ENCODE assay signal across 16 mouse cellular contexts in genomic region chr3:51670414-51671070, GRCm38 (mm10). TPM values are rescaled to one million over a fixed set of nuclear protein-coding genes. Genes with fewer than 3 reads are reported as not detected.
DNase-seq lines count a peak whose midpoint lies in the region; ATAC-seq and TF ChIP-seq lines count a peak whose summit lies in the region.
"Had no signal": no experiment of that assay in that cellular context is flagged by ENCODE, and none has a peak within 500 bp of the region (broad histone marks: within the 10 kb centered on the region; RNA-seq: fewer than 3 reads in every experiment).

No protein-coding gene starts in this region.

- DNase-seq in adrenal gland, adult (ENCODE audit: inconsistent age in 2 of 2, low spot score in 1 of 2) = peak; percentile 65 to 84
- no peak for DNase-seq in adrenal gland, postnatal 4 days (ENCODE audit: low spot score in 2 of 2)
- peak; percentile 90 for DNase-seq in c-Kit-positive CD71-positive TER-119-positive erythroid progenitor cells, embryonic 14.5 days (ENCODE audit: low spot score)
- DNase-seq in right cerebral cortex, postnatal 14 days = no peak
- no peak for DNase-seq in cerebellum, adult 2 months
- DNase-seq in kidney, postnatal 14 days = no peak
- DNase-seq: B cell, adult 2 months; cerebellum, postnatal 36 days; kidney, adult 2 months; thymus, postnatal 14 days had no signal

- no peaks in the 10 kb centered on the region for H3K79me3 ChIP-seq in C2C12 (ENCODE audit: low read depth)

- peaks cover 38% of the 10 kb centered on the region for H3K4me1 ChIP-seq in liver, embryonic 16.5 days (ENCODE audit: control insufficient read depth, low read depth, low read length)
- H3K4me1 ChIP-seq in cerebellum, adult 2 months (ENCODE audit: control insufficient read depth, insufficient read depth, low read length) = no peaks in the 10 kb centered on the region
- H3K4me1 ChIP-seq: neural tube, embryonic 13.5 days had no signal

- peak overlapping the region; percentile 4; the same call in 1 of the 2 replicates for H3K9ac ChIP-seq in liver, embryonic 16.5 days (ENCODE audit: low read depth, low read length)
- H3K9ac ChIP-seq: neural tube, embryonic 13.5 days had no signal

- no peak overlapping the region for H3K4me3 ChIP-seq in C2C12 (ENCODE audit: insufficient read depth, poor library complexity, severe bottlenecking)
- H3K4me3 ChIP-seq in liver, embryonic 16.5 days (ENCODE audit: low read depth, low read length) = no peak overlapping the region
- no peak overlapping the region for H3K4me3 ChIP-seq in cerebellum, adult 2 months (replicated peaks; ENCODE audit: insufficient read depth, low read depth, low read length)
- H3K4me3 ChIP-seq: neural tube, embryonic 13.5 days had no signal

- peak overlapping the region; percentile 41 for H3K4me2 ChIP-seq in liver, embryonic 16.5 days (ENCODE audit: low read depth, low read length)
- H3K4me2 ChIP-seq: midbrain, embryonic 11.5 days; neural tube, embryonic 13.5 days had no signal

- TF ChIP-seq POLR2A in cerebellum, adult 2 months (IDR thresholded peaks at IDR 0.05; ENCODE audit: borderline replicate concordance, insufficient read depth, low read length) = no peak

- H3K9me3 ChIP-seq in liver, embryonic 16.5 days (replicated peaks; ENCODE audit: control insufficient read depth, low read length) = no peaks in the 10 kb centered on the region
- H3K9me3 ChIP-seq: neural tube, embryonic 13.5 days had no signal

- no peak for TF ChIP-seq CTCF in C2C12 (IDR thresholded peaks at IDR 0.05; ENCODE audit: control insufficient read depth, insufficient read depth, insufficient read length)
- no peak for TF ChIP-seq CTCF in cerebellum, adult 2 months (IDR thresholded peaks at IDR 0.05; ENCODE audit: borderline replicate concordance, insufficient read depth, low read depth, low read length)

- H3ac ChIP-seq in C2C12 (ENCODE audit: control insufficient read depth, insufficient read length, low read depth) = no peak overlapping the region

- H3K36me3 ChIP-seq in C2C12 (ENCODE audit: control insufficient read depth, insufficient read depth) = no peaks in the 10 kb centered on the region
- no peaks in the 10 kb centered on the region for H3K36me3 ChIP-seq in liver, embryonic 16.5 days (ENCODE audit: control insufficient read depth, insufficient read depth)
- H3K36me3 ChIP-seq: neural tube, embryonic 13.5 days had no signal

- 29% methylated on average over 5 of the region's 5 CpGs for WGBS in liver, embryonic 16.5 days (ENCODE audit: insufficient replicate concordance)
- WGBS in cerebellum, adult 2 months = 93% methylated on average over 5 of the region's 5 CpGs

- peak; percentile 90 for ATAC-seq in liver, embryonic 16.5 days (ENCODE audit: low read depth)

- H3K79me2 ChIP-seq in C2C12 (ENCODE audit: control insufficient read depth, insufficient read depth) = no peaks in the 10 kb centered on the region

- peak overlapping the region; percentile 75 for H3K27ac ChIP-seq in liver, embryonic 16.5 days (ENCODE audit: low read length)
- no peak overlapping the region for H3K27ac ChIP-seq in cerebellum, adult 2 months (ENCODE audit: insufficient read depth, low read length)
- H3K27ac ChIP-seq: neural tube, embryonic 13.5 days had no signal

- no peaks in the 10 kb centered on the region for H3K27me3 ChIP-seq in C2C12 (ENCODE audit: control insufficient read depth, insufficient read depth, insufficient read length)
- H3K27me3 ChIP-seq in liver, embryonic 16.5 days (ENCODE audit: control insufficient read depth, insufficient read depth, low read depth, low read length) = no peaks in the 10 kb centered on the region
- no peaks in the 10 kb centered on the region for H3K27me3 ChIP-seq in cerebellum, adult 2 months (ENCODE audit: control insufficient read depth, insufficient read depth, low read length)
- H3K27me3 ChIP-seq: neural tube, embryonic 13.5 days had no signal

TF ChIP-seq in C2C12, 6 proteins besides CTCF, POLR2A, EP300 and RAD21:
- TF ChIP-seq FOSL1 (IDR thresholded peaks at IDR 0.05; ENCODE audit: insufficient read depth, low read length, poor library complexity, severe bottlenecking) = no peak
- peak; percentile 60 for TF ChIP-seq MYOD1 (IDR thresholded peaks at IDR 0.05; ENCODE audit: control insufficient read depth, insufficient read length, low read depth)

RNA-seq across cellular contexts. Expression of gene Mgst2, which starts 10.4 kb away (rescaled TPM):
- 10 to 100 TPM; 63.7 to 69.5 TPM for total RNA-seq in adrenal gland, postnatal 4 days (2021)
- 3.6 TPM for polyA plus RNA-seq in C2C12 (2012; fragmentation: generic; extraction: Trizol)
- 27.6 and 28.4 TPM in 2 replicates for polyA plus RNA-seq in liver, embryonic 16.5 days (2015; fragmentation: Nextera tagmentation; extraction: Ambion mirVana)
- polyA plus RNA-seq in cerebellum, adult 2 months (2012; rRNA removed) = 0.17 and 0.34 TPM in 2 replicates
- total RNA-seq: layer of hippocampus, postnatal 25 days; liver, adult 2 months had no signal
- polyA plus RNA-seq: midbrain, embryonic 11.5 days had no signal

Comparison
In these comparisons a context has a peak if more than half of its experiments do, and no peak if none do; other contexts are left out.
1. DNase-seq: peak in adrenal gland, adult (2 of 2) and c-Kit-positive CD71-positive TER-119-positive erythroid progenitor cells, embryonic 14.5 days (single experiment); none in adrenal gland, postnatal 4 days (0 of 2), right cerebral cortex, postnatal 14 days (single experiment), cerebellum, adult 2 months (0 of 2) and kidney, postnatal 14 days (single experiment).